8 mouse cellular contexts compared by ENCODE assay signal in the genomic region with DNA sequence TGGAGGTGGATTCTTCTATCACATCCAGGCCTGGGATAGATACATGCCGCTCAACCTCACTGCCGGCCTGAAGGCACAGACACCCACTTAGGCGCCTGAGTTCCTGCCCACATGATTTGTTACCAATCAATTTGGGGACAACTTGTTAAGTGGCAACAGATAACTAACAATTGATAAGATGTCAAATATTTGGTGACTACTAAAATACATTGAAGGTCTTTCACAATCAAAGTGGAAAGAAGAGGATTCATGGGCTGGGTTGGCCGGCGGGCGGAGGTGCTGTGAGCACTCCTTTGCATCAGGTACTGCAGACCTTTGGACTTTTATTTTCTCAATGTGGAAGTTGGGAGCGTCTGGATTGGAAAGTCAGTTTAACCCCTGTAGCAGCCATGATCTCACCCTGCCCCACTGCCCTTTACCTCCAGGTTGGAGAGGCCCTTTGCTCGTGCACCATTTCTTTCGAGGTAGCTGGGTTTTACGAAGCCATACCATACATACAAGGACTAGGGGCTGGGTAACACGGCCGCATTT.
A peak's percentile ranks its signal among the peaks of the same experiment; 100 is the strongest.
DNase-seq lines count a peak whose midpoint lies in the region; ATAC-seq and TF ChIP-seq lines count a peak whose summit lies in the region.

No protein-coding gene starts in this region.

- no peak for ATAC-seq in lung, postnatal 0 days
- ATAC-seq in forebrain, embryonic 13.5 days, result no peak
- ATAC-seq in limb, embryonic 13.5 days (ENCODE audit: low FRiP score, low read depth), result 0 out of 2 replicates have a peak, but pooled peaks have one; percentile 0
- ATAC-seq in stomach, embryonic 14.5 days (ENCODE audit: insufficient number of reproducible peaks, insufficient read depth, low FRiP score, low read depth), result no peak

- no peak for TF ChIP-seq EP300 in lung, postnatal 0 days (IDR thresholded peaks at IDR 0.05)

- H3K27ac ChIP-seq in lung, postnatal 0 days (ENCODE audit: low read length), result peak overlapping the region; percentile 51
- no peak overlapping the region for H3K27ac ChIP-seq in forebrain, embryonic 13.5 days
- no peak overlapping the region; the same call in 1 of the 2 replicates for H3K27ac ChIP-seq in limb, embryonic 13.5 days
- peak overlapping the region; percentile 72; the same call in 1 of the 2 replicates for H3K27ac ChIP-seq in stomach, embryonic 14.5 days (ENCODE audit: low read length)

- peak overlapping the region; percentile 98 for H3K4me2 ChIP-seq in lung, postnatal 0 days (replicated peaks; ENCODE audit: low read depth, low read length)
- peak overlapping the region; percentile 94 for H3K4me2 ChIP-seq in forebrain, embryonic 13.5 days
- peak overlapping the region; percentile 81 for H3K4me2 ChIP-seq in limb, embryonic 13.5 days (replicated peaks)
- peak overlapping the region; percentile 71 for H3K4me2 ChIP-seq in stomach, embryonic 14.5 days (replicated peaks; ENCODE audit: low read depth, low read length)

- no peaks in the 10 kb centered on the region for H3K9me3 ChIP-seq in lung, postnatal 0 days (ENCODE audit: low read length)
- H3K9me3 ChIP-seq in forebrain, embryonic 13.5 days (replicated peaks), result no peaks in the 10 kb centered on the region
- H3K9me3 ChIP-seq in limb, embryonic 13.5 days, result no peaks in the 10 kb centered on the region
- no peaks in the 10 kb centered on the region for H3K9me3 ChIP-seq in stomach, embryonic 14.5 days (ENCODE audit: control insufficient read depth, low read depth, low read length)

- H3K4me3 ChIP-seq in lung, postnatal 0 days (ENCODE audit: low read depth, low read length), result peak overlapping the region; percentile 64
- peak overlapping the region; percentile 67 for H3K4me3 ChIP-seq in forebrain, embryonic 13.5 days
- H3K4me3 ChIP-seq in limb, embryonic 13.5 days, result peak overlapping the region; percentile 77
- peak overlapping the region; percentile 73 for H3K4me3 ChIP-seq in stomach, embryonic 14.5 days (ENCODE audit: low read depth, low read length)

- peak overlapping the region; percentile 23; the same call in 1 of the 2 replicates for H3K9ac ChIP-seq in lung, postnatal 0 days (replicated peaks; ENCODE audit: low read depth)
- peak overlapping the region; percentile 79 for H3K9ac ChIP-seq in forebrain, embryonic 13.5 days
- peak overlapping the region; percentile 78 for H3K9ac ChIP-seq in limb, embryonic 13.5 days
- peak overlapping the region; percentile 65; the same call in 1 of the 2 replicates for H3K9ac ChIP-seq in stomach, embryonic 14.5 days (replicated peaks; ENCODE audit: low read depth, low read length)

- TF ChIP-seq CTCF in lung, postnatal 0 days (IDR thresholded peaks at IDR 0.05), result no peak

- no peak for DNase-seq in lung, postnatal 0 days (ENCODE audit: low spot score)
- DNase-seq in lung, adult 18-20 months, result no peak
- DNase-seq in layer of hippocampus, adult 8-10 months (ENCODE audit: low spot score in 2 of 2), result no peak
- no peak for DNase-seq in frontal cortex, adult 2 months (ENCODE audit: extremely low spot score in 1 of 2, low spot score in 1 of 2)
- no peak for DNase-seq in right cerebral cortex, adult 18-20 months

- peaks cover under 1% of the 10 kb centered on the region; the same call in 1 of the 2 replicates for H3K4me1 ChIP-seq in lung, postnatal 0 days (ENCODE audit: insufficient read depth, low read depth, low read length)
- H3K4me1 ChIP-seq in forebrain, embryonic 13.5 days, result peaks cover 25% of the 10 kb centered on the region
- H3K4me1 ChIP-seq in limb, embryonic 13.5 days, result peaks cover 32% of the 10 kb centered on the region
- 0 out of 2 replicates have a peak, but pooled peaks cover 7% of the 10 kb centered on the region for H3K4me1 ChIP-seq in stomach, embryonic 14.5 days (ENCODE audit: control insufficient read depth, insufficient read depth, low read length)

- 41% methylated on average over 12 of the region's 12 CpGs for WGBS in lung, postnatal 0 days
- 46% methylated on average over 12 of the region's 12 CpGs for WGBS in forebrain, embryonic 13.5 days
- 46% methylated on average over 12 of the region's 12 CpGs for WGBS in limb, embryonic 13.5 days
- WGBS in stomach, embryonic 14.5 days, result 41% methylated on average over 12 of the region's 12 CpGs

- H3K27me3 ChIP-seq in lung, postnatal 0 days (replicated peaks; ENCODE audit: insufficient read depth, low read length), result no peaks in the 10 kb centered on the region
- no peaks in the 10 kb centered on the region for H3K27me3 ChIP-seq in forebrain, embryonic 13.5 days
- H3K27me3 ChIP-seq in limb, embryonic 13.5 days, result no peaks in the 10 kb centered on the region
- H3K27me3 ChIP-seq in stomach, embryonic 14.5 days (ENCODE audit: control insufficient read depth, insufficient read depth, low read length), result no peaks in the 10 kb centered on the region

- H3K36me3 ChIP-seq in lung, postnatal 0 days (ENCODE audit: insufficient read depth, low read length), result no peaks in the 10 kb centered on the region
- H3K36me3 ChIP-seq in forebrain, embryonic 13.5 days (ENCODE audit: poor library complexity, severe bottlenecking), result no peaks in the 10 kb centered on the region
- no peaks in the 10 kb centered on the region for H3K36me3 ChIP-seq in limb, embryonic 13.5 days
- H3K36me3 ChIP-seq in stomach, embryonic 14.5 days (ENCODE audit: control insufficient read depth, insufficient read depth, low read length), result no peaks in the 10 kb centered on the region

Comparison
In these comparisons a context has a peak if more than half of its experiments do, and no peak if none do; other contexts are left out.
1. H3K27ac ChIP-seq: peak in lung, postnatal 0 days (single experiment) and stomach, embryonic 14.5 days (single experiment); none in forebrain, embryonic 13.5 days (single experiment) and limb, embryonic 13.5 days (single experiment).
2. H3K9ac ChIP-seq: peak in every context shown above with its lines; median percentile 79 in forebrain, embryonic 13.5 days; 78 in limb, embryonic 13.5 days; 65 in stomach, embryonic 14.5 days; 23 in lung, postnatal 0 days.
3. Peak in every context shown above with its lines, with median percentiles within 50 percentile points of each other: H3K4me2 ChIP-seq and H3K4me3 ChIP-seq.